Mouse (Mus musculus) kidney, adult 2 months (tissue): ENCODE measurements at regions not wholly inside any gene's neighbourhood (a gene's known extent, or its start where the extent isn't known, plus 50 kb on each side); places are given as distances from the start of the nearest gene placed in this dataset.

Source experiments
- CTCF ChIP-seq: fragments of 200-500 bp; conservative IDR thresholded peaks from 2 replicates; pipeline ENCODE4 v1.5.1; 2011; ENCODE audit warnings: low read depth, mild to moderate bottlenecking, control low read depth, low read length, moderate library complexity, mixed read lengths; ENCODE audit not compliant: insufficient read depth, insufficient read length
- POLR2A ChIP-seq: fragments of 200-500 bp; IDR thresholded peaks from one replicate; pipeline ENCODE4 v1.6.1; 2011; ENCODE audit warnings: low read depth, low read length, control low read depth

DNA sequence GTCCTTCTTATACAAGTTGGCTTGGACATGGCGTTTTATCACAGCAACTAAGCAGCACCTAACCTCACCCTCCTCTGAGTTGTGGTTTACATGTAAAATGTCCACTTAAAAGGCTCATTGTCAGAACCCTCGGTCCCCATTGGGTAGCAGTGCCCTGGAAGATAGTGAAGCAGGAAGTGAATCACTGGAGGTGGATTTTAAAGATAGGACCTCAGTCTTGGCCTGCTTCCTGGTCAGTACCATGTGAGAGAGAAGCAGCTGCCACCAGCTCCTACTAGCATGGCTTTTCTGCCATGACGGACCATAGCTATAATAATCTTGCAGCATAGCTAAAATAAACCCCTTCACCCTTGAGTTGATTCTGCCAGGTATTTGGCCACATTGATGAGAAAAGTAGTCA is 68.1 kb upstream of the Cadm1 start:
- TF ChIP-seq CTCF (no peak), POLR2A (no peak)
